Mouse (Mus musculus): Measurements from ENCODE around the gene Wdr46. TPM values are rescaled to one million over a fixed set of nuclear protein-coding genes. Genes with fewer than 3 reads are reported as not detected.
"Not testable (repeated sequence)": the region's sequence is repeated elsewhere in the genome, so short reads cannot be mapped to it uniquely, and the experiment has no call there.

The Wdr46 gene
- total RNA-seq, 2 experiments from 2014 or later = 11.2 to 12.0 TPM

GRCm38 (mm10) chr17:33965082-33965845, 24.8 kb downstream of the Wdr46 start:
- DNase-seq (ENCODE audit: low spot score in 2 of 2) = no peak
- intact Hi-C loops (cut with DNase I) = no loop called here

- intact Hi-C loops (cut with DNase I) = loop anchor here (1.0 kb wide), 1 partner anchor 1336 kb away; no protein-coding TSS in a partner anchor
- DNase-seq (ENCODE audit: low spot score in 2 of 2) = no peak
These were observed 25.5 kb downstream of the Wdr46 start for GRCm38 (mm10) chr17:33965846-33966550.

GRCm38 (mm10) chr17:33968489-33968888, 28.0 kb downstream of the Wdr46 start:
- intact Hi-C loops (cut with DNase I) = loop anchor here (1.0 kb wide), 1 partner anchor 23 kb away; no protein-coding TSS in a partner anchor
- DNase-seq (ENCODE audit: low spot score in 2 of 2) = peak; percentile 71 to 78

- intact Hi-C loops (cut with DNase I) = loop anchor here (1.0 kb wide), 1 partner anchor 22 kb away; no protein-coding TSS in a partner anchor
- DNase-seq (ENCODE audit: low spot score in 2 of 2) = no peak
These were observed 28.5 kb downstream of the Wdr46 start for GRCm38 (mm10) chr17:33968927-33969326.

GRCm38 (mm10) chr17:33969394-33969793, 28.9 kb downstream of the Wdr46 start:
- intact Hi-C loops (cut with DNase I) = no loop called here
- DNase-seq (ENCODE audit: low spot score in 2 of 2) = no peak

GRCm38 (mm10) chr17:33972691-33973090, 32.2 kb downstream of the Wdr46 start:
- intact Hi-C loops (cut with DNase I) = loop anchor here (5.0 kb wide), 1 partner anchor 40 kb away; no protein-coding TSS in a partner anchor
- no peak for DNase-seq (ENCODE audit: low spot score in 2 of 2)

- no peak for DNase-seq (ENCODE audit: low spot score in 2 of 2)
- intact Hi-C loops (cut with DNase I) = loop anchor here (5.0 kb wide), 1 partner anchor 39 kb away; no protein-coding TSS in a partner anchor
These were observed 33.1 kb downstream of the Wdr46 start for GRCm38 (mm10) chr17:33973572-33973971.

- DNase-seq (ENCODE audit: low spot score in 2 of 2) = no peak
- intact Hi-C loops (cut with DNase I) = no loop called here
These were observed 37.5 kb downstream of the Wdr46 start for GRCm38 (mm10) chr17:33977861-33978557.

- intact Hi-C loops (cut with DNase I) = no loop called here
- DNase-seq (ENCODE audit: low spot score in 2 of 2) = peak in 1 of 2 experiments; percentile 49
These were observed 38.2 kb downstream of the Wdr46 start for GRCm38 (mm10) chr17:33978631-33979031.

GRCm38 (mm10) chr17:33979512-33980050, 39.1 kb downstream of the Wdr46 start:
- intact Hi-C loops (cut with DNase I) = no loop called here
- DNase-seq (ENCODE audit: low spot score in 2 of 2) = no peak

- intact Hi-C loops (cut with DNase I) = no loop called here
- DNase-seq (ENCODE audit: low spot score in 2 of 2) = no peak
These were observed 39.9 kb downstream of the Wdr46 start for GRCm38 (mm10) chr17:33980181-33981035.

- intact Hi-C loops (cut with DNase I) = not testable (repeated sequence)
- DNase-seq (ENCODE audit: low spot score in 2 of 2) = peak; percentile 86 to 95
These were observed 40.9 kb downstream of the Wdr46 start for GRCm38 (mm10) chr17:33981192-33981909.

GRCm38 (mm10) chr17:33982136-33982535, 41.7 kb downstream of the Wdr46 start:
- intact Hi-C loops (cut with DNase I) = not testable (repeated sequence)
- DNase-seq (ENCODE audit: low spot score in 2 of 2) = peak in 1 of 2 experiments; percentile 47

GRCm38 (mm10) chr17:33991788-33992664, 51.6 kb downstream of the Wdr46 start:
- DNase-seq (ENCODE audit: low spot score in 2 of 2) = peak; percentile 37 to 42
- intact Hi-C loops (cut with DNase I) = loop anchor here (1.0 kb wide), 1 partner anchor 24 kb away; no protein-coding TSS in a partner anchor

- DNase-seq (ENCODE audit: low spot score in 2 of 2) = no peak
- intact Hi-C loops (cut with DNase I) = loop anchor here (5.0 kb wide), 1 partner anchor 1297 kb away; no protein-coding TSS in a partner anchor
These were observed 54.5 kb downstream of the Wdr46 start for GRCm38 (mm10) chr17:33994959-33995358.

- DNase-seq (ENCODE audit: low spot score in 2 of 2) = no peak
- intact Hi-C loops (cut with DNase I) = loop anchor here (5.0 kb wide), 1 partner anchor 1297 kb away; no protein-coding TSS in a partner anchor
These were observed 55.2 kb downstream of the Wdr46 start for GRCm38 (mm10) chr17:33995651-33996050.

GRCm38 (mm10) chr17:33997025-33997424, 56.6 kb downstream of the Wdr46 start:
- DNase-seq (ENCODE audit: low spot score in 2 of 2) = not testable (repeated sequence)
- intact Hi-C loops (cut with DNase I) = loop anchor here (5.0 kb wide), 1 partner anchor 1295 kb away; no protein-coding TSS in a partner anchor
